Mouse (Mus musculus) heart, postnatal 0 days (tissue): Measurements from ENCODE around the gene Pskh1. TPM values are rescaled to one million over a fixed set of nuclear protein-coding genes. Genes with fewer than 3 reads are reported as not detected.
A peak's percentile ranks its signal among the peaks of the same experiment; 100 is the strongest.

Experiments
- ATAC-seq: fragments of 200-750 bp; cut with Nextera tagmentation; 2 replicates; pipeline ENCODE4 v1.8.0; 2017; ENCODE audit warnings: low read depth, moderate number of reproducible peaks, moderate library complexity; ENCODE audit not compliant: insufficient read depth
- DNase-seq: peaks from one replicate; pipeline ENCODE4 v3.0.0-alpha.2; 2016; ENCODE audit warnings: low spot score
- H3K27ac ChIP-seq: fragments of 300-500 bp; sonication (generic); 2 replicates; pipeline ENCODE4 v1.5.1; 2014; ENCODE audit warnings: low read depth, mild to moderate bottlenecking
- H3K27me3 ChIP-seq: fragments of 300-500 bp; sonication (generic); 2 replicates; pipeline ENCODE4 v1.6.1; 2014; ENCODE audit warnings: low read length, mixed read lengths; ENCODE audit not compliant: control insufficient read depth, insufficient read depth
- H3K36me3 ChIP-seq: fragments of 300-500 bp; sonication (generic); replicated peaks from 2 replicates; pipeline ENCODE4 v1.6.1; 2014; ENCODE audit warnings: low read length, mixed read lengths; ENCODE audit not compliant: control insufficient read depth, insufficient read depth
- H3K4me1 ChIP-seq: fragments of 300-500 bp; sonication (generic); 2 replicates; pipeline ENCODE4 v1.6.1; 2014; ENCODE audit warnings: antibody characterized with exemption; ENCODE audit not compliant: control insufficient read depth, insufficient read depth
- H3K4me2 ChIP-seq: fragments of 300-500 bp; sonication (generic); 2 replicates; pipeline ENCODE4 v1.6.1; 2014; ENCODE audit warnings: low read depth, mild to moderate bottlenecking, low read length, moderate library complexity
- H3K4me3 ChIP-seq: fragments of 300-500 bp; sonication (generic); 2 replicates; pipeline ENCODE4 v1.5.1; 2014; ENCODE audit warnings: low read depth, low read length
- H3K9ac ChIP-seq: fragments of 300-500 bp; sonication (generic); replicated peaks from 2 replicates; pipeline ENCODE4 v1.6.1; 2014; ENCODE audit warnings: low read depth, low read length, mixed read lengths
- H3K9me3 ChIP-seq: fragments of 300-500 bp; sonication (generic); replicated peaks from 2 replicates; pipeline ENCODE4 v1.6.1; 2016; ENCODE audit warnings: low read length; ENCODE audit not compliant: control insufficient read depth
- CTCF ChIP-seq: IDR thresholded peaks from 2 replicates; pipeline ENCODE4 v1.5.1; 2016; ENCODE audit warnings: antibody characterized with exemption, control low read depth, low read depth
- EP300 ChIP-seq: IDR thresholded peaks from 2 replicates; pipeline ENCODE4 v1.6.1; 2016; ENCODE audit warnings: antibody characterized with exemption, low read depth
- WGBS: fragments of 180-500 bp; shearing (Covaris S2); extraction: QIAGEN DNeasy Blood & Tissue Kit; methylation state at CpG from one replicate; pipeline ENCODE4 v1.1.7; 2014; 5-methylcytosine and 5-hydroxymethylcytosine counted together
- polyA plus RNA-seq: library from polyadenylated mRNA; unstranded; fragments of >200 nt; fragmentation: Nextera tagmentation; extraction: Ambion mirVana; gene quantifications from 2 replicates; pipeline ENCODE4 v1.2.1, GENCODE M21; 2015
- total RNA-seq: library from RNA; depleted of rRNA; stranded (reverse); fragments of >200 nt; gene quantifications from 2 replicates; pipeline ENCODE4 v1.2.3, GENCODE M21; 2014; ENCODE audit warnings: low replicate concordance

The Pskh1 gene
- total and polyA plus RNA-seq, 2 experiments from 2014 or later, result 15.4 to 44.2 TPM

GRCm38 (mm10) chr8:105897801-105898480 is 2.3 kb upstream of the Pskh1 start:
- no peak for TF ChIP-seq EP300
- no peak for TF ChIP-seq CTCF
- 65% methylated on average over 9 of the region's 9 CpGs for WGBS
- Histone ChIP-seq H3K4me3 (no peak overlapping the region), H3K9ac (no peak overlapping the region), H3K27ac (no peak overlapping the region), H3K9me3 (no peaks in the 10 kb centered on the region), H3K36me3 (no peaks in the 10 kb centered on the region; the same call in 1 of the 2 replicates), H3K27me3 (no peaks in the 10 kb centered on the region), H3K4me2 (no peak overlapping the region), H3K4me1 (peaks cover 9% of the 10 kb centered on the region; the same call in 1 of the 2 replicates)
- DNase-seq, result no peak
- no peak for ATAC-seq

- Histone ChIP-seq H3K4me2 (peak overlapping the region; percentile 76), H3K4me1 (peaks cover 9% of the 10 kb centered on the region; the same call in 1 of the 2 replicates), H3K27me3 (no peaks in the 10 kb centered on the region), H3K4me3 (peak overlapping the region; percentile 91), H3K9ac (peak overlapping the region; percentile 97), H3K27ac (peak overlapping the region; percentile 94), H3K36me3 (no peaks in the 10 kb centered on the region), H3K9me3 (no peaks in the 10 kb centered on the region)
- 26% methylated on average over 16 of the region's 16 CpGs for WGBS
- ATAC-seq (no peak), DNase-seq (no peak)
- TF ChIP-seq EP300, result no peak
- no peak for TF ChIP-seq CTCF
Measured at GRCm38 (mm10) chr8:105900941-105901616, 838 bp downstream of the Pskh1 start.

- Histone ChIP-seq H3K4me1 (no peaks in the 10 kb centered on the region), H3K27me3 (no peaks in the 10 kb centered on the region), H3K4me3 (no peak overlapping the region), H3K9me3 (no peaks in the 10 kb centered on the region), H3K36me3 (peaks cover 12% of the 10 kb centered on the region; the same call in 1 of the 2 replicates), H3K27ac (no peak overlapping the region), H3K9ac (no peak overlapping the region), H3K4me2 (no peak overlapping the region)
- DNase-seq, result no peak
- WGBS, result 59% methylated on average over 3 of the region's 3 CpGs
- TF ChIP-seq EP300 (no peak), CTCF (no peak)
- ATAC-seq, result no peak
Measured at GRCm38 (mm10) chr8:105919390-105919789, 19.1 kb downstream of the Pskh1 start.

GRCm38 (mm10) chr8:105925123-105925522 is 24.9 kb downstream of the Pskh1 start:
- no peaks in the 10 kb centered on the region for H3K9me3 ChIP-seq
- H3K27me3 ChIP-seq, result no peaks in the 10 kb centered on the region
- TF ChIP-seq CTCF, result no peak
- no peak for TF ChIP-seq EP300
- ATAC-seq (no peak), DNase-seq (no peak)
- WGBS, result 69% methylated on average over 3 of the region's 3 CpGs
- H3K4me1 ChIP-seq, result no peaks in the 10 kb centered on the region
- H3K4me3 ChIP-seq, result no peak overlapping the region
- H3K4me2 ChIP-seq, result no peak overlapping the region
- no peak overlapping the region for H3K27ac ChIP-seq
- peaks cover 6% of the 10 kb centered on the region for H3K36me3 ChIP-seq
- no peak overlapping the region for H3K9ac ChIP-seq

DNA sequence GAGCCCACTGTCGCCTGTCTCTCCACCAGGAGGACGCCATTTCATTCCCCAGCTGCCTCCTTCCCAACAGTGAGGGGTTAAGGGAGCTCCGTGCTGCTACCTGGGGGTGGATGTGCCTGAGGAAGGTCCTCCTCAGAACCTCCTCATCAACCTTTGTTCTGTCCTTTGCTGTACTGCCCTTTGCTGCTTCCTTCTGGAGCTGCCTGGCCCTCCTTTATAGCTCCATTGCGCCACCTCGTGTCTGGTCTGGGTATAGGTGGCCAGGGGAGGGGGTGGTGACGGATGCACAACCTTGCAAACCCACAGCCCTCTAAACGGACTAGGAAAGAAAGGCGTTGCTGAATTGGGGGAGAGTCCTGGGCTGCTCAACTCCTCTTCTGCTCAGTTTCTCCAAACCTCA is 30.4 kb downstream of the Pskh1 start:
- no peaks in the 10 kb centered on the region for H3K9me3 ChIP-seq
- no peak overlapping the region for H3K27ac ChIP-seq
- no peak overlapping the region for H3K4me2 ChIP-seq
- DNase-seq, result peak; percentile 71
- H3K36me3 ChIP-seq, result peaks cover 24% of the 10 kb centered on the region
- peak; percentile 62 for ATAC-seq
- 22% methylated on average over 8 of the region's 8 CpGs for WGBS
- H3K9ac ChIP-seq, result no peak overlapping the region
- H3K27me3 ChIP-seq, result no peaks in the 10 kb centered on the region
- H3K4me3 ChIP-seq, result no peak overlapping the region
- TF ChIP-seq EP300 (no peak), CTCF (peak; percentile 99)
- H3K4me1 ChIP-seq, result no peaks in the 10 kb centered on the region
